Mouse (Mus musculus): ENCODE measurements at regions not wholly inside any gene's neighbourhood (a gene's known extent, or its start where the extent isn't known, plus 50 kb on each side); places are given as distances from the start of the nearest gene placed in this dataset.

- no peaks in the 10 kb centered on the region for H3K36me3 ChIP-seq (ENCODE audit: control insufficient read depth, insufficient read depth, low read length, poor library complexity, severe bottlenecking)
- H3K4me1 ChIP-seq (ENCODE audit: control insufficient read depth in 2 of 2, insufficient read depth in 2 of 2, low read length in 2 of 2, poor library complexity in 1 of 2) = peaks cover 0 to 10% of the 10 kb centered on the region in 2 experiments; a peak in 2 of 4 replicates
- no peak for DNase-seq (ENCODE audit: low read depth, low spot score)
- H3K9ac ChIP-seq (ENCODE audit: insufficient read depth, low read depth, low read length, poor library complexity, severe bottlenecking) = no peak overlapping the region
- no peak overlapping the region for H3K27ac ChIP-seq (ENCODE audit: insufficient read depth, low read depth, low read length, poor library complexity, severe bottlenecking)
- no peaks in the 10 kb centered on the region for H3K9me3 ChIP-seq (ENCODE audit: control insufficient read depth, insufficient read depth, low read depth, low read length)
- no peak overlapping the region for H3K4me3 ChIP-seq (ENCODE audit: insufficient read depth in 1 of 2, low read depth in 1 of 2, low read length in 2 of 2, poor library complexity in 1 of 2, severe bottlenecking in 1 of 2)
- in situ Hi-C loops (cut with MboI; ENCODE audit: low sequenced_read_pairs in 2 of 2, unreplicated experiment in 2 of 2) = no loop called here
- TF ChIP-seq CHD2 (IDR thresholded peaks at IDR 0.05; ENCODE audit: low read depth, low read length) (no peak), ZNF384 (IDR thresholded peaks at IDR 0.05; ENCODE audit: low read depth, low read length) (no peak), MAFK (IDR thresholded peaks at IDR 0.05; ENCODE audit: insufficient read depth, low read depth, low read length) (no peak), ZC3H11A (IDR thresholded peaks at IDR 0.05; ENCODE audit: borderline replicate concordance, low read depth, low read length) (no peak), HCFC1 (IDR thresholded peaks at IDR 0.05; ENCODE audit: borderline replicate concordance, insufficient read depth, low read length) (no peak)
These were observed 88.3 kb downstream of the Pmp22 start for GRCm38 (mm10) chr11:63217049-63217448.

DNA sequence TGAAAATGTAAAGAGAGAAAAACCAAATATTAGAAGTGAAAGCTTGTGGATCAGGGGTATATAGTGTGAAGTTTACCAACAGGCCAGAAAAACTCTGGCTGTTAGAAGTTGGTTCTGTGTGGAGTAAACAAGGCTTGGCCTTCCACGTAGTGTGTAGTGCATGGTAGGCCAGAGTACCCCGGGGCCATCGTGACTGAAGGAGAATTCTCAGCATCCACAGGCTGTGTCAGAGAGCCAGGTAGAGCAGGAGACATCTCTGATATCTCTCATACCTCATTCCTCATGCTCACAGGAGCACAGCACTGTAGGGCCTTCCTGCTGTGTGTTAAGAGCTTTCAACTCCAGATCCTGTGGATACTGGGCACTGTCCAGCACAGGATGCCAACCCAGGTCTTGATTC is 97.7 kb downstream of the Pmp22 start:
- no peaks in the 10 kb centered on the region for H3K36me3 ChIP-seq (ENCODE audit: control insufficient read depth, insufficient read depth, low read length, poor library complexity, severe bottlenecking)
- TF ChIP-seq ZC3H11A (IDR thresholded peaks at IDR 0.05; ENCODE audit: borderline replicate concordance, low read depth, low read length) (no peak), HCFC1 (IDR thresholded peaks at IDR 0.05; ENCODE audit: borderline replicate concordance, insufficient read depth, low read length) (no peak), ZNF384 (IDR thresholded peaks at IDR 0.05; ENCODE audit: low read depth, low read length) (no peak), CHD2 (IDR thresholded peaks at IDR 0.05; ENCODE audit: low read depth, low read length) (no peak), MAFK (IDR thresholded peaks at IDR 0.05; ENCODE audit: insufficient read depth, low read depth, low read length) (no peak)
- peaks cover 0 to 7% of the 10 kb centered on the region in 2 experiments; a peak in 1 of 4 replicates for H3K4me1 ChIP-seq (ENCODE audit: control insufficient read depth in 2 of 2, insufficient read depth in 2 of 2, low read length in 2 of 2, poor library complexity in 1 of 2)
- H3K9ac ChIP-seq (ENCODE audit: insufficient read depth, low read depth, low read length, poor library complexity, severe bottlenecking) = no peak overlapping the region
- DNase-seq (ENCODE audit: low read depth, low spot score) = no peak
- no peak overlapping the region for H3K4me3 ChIP-seq (ENCODE audit: insufficient read depth in 1 of 2, low read depth in 1 of 2, low read length in 2 of 2, poor library complexity in 1 of 2, severe bottlenecking in 1 of 2)
- no peaks in the 10 kb centered on the region for H3K9me3 ChIP-seq (ENCODE audit: control insufficient read depth, insufficient read depth, low read depth, low read length)
- in situ Hi-C loops (cut with MboI; ENCODE audit: low sequenced_read_pairs in 2 of 2, unreplicated experiment in 2 of 2) = no loop called here
- H3K27ac ChIP-seq (ENCODE audit: insufficient read depth, low read depth, low read length, poor library complexity, severe bottlenecking) = no peak overlapping the region

- Histone ChIP-seq H3K9ac (ENCODE audit: insufficient read depth, low read depth, low read length, poor library complexity, severe bottlenecking) (no peak overlapping the region), H3K36me3 (ENCODE audit: control insufficient read depth, insufficient read depth, low read length, poor library complexity, severe bottlenecking) (no peaks in the 10 kb centered on the region), H3K4me1 (ENCODE audit: control insufficient read depth in 2 of 2, insufficient read depth in 2 of 2, low read length in 2 of 2, poor library complexity in 1 of 2) (peaks cover 0 to 11% of the 10 kb centered on the region in 2 experiments; a peak in 2 of 4 replicates), H3K27ac (ENCODE audit: insufficient read depth, low read depth, low read length, poor library complexity, severe bottlenecking) (no peak overlapping the region), H3K9me3 (ENCODE audit: control insufficient read depth, insufficient read depth, low read depth, low read length) (no peaks in the 10 kb centered on the region), H3K4me3 (ENCODE audit: insufficient read depth in 1 of 2, low read depth in 1 of 2, low read length in 2 of 2, poor library complexity in 1 of 2, severe bottlenecking in 1 of 2) (no peak overlapping the region)
- TF ChIP-seq HCFC1 (IDR thresholded peaks at IDR 0.05; ENCODE audit: borderline replicate concordance, insufficient read depth, low read length) = no peak
- TF ChIP-seq CHD2 (IDR thresholded peaks at IDR 0.05; ENCODE audit: low read depth, low read length) = no peak
- TF ChIP-seq ZNF384 (IDR thresholded peaks at IDR 0.05; ENCODE audit: low read depth, low read length) = no peak
- no peak for TF ChIP-seq ZC3H11A (IDR thresholded peaks at IDR 0.05; ENCODE audit: borderline replicate concordance, low read depth, low read length)
- TF ChIP-seq MAFK (IDR thresholded peaks at IDR 0.05; ENCODE audit: insufficient read depth, low read depth, low read length) = no peak
- in situ Hi-C loops (cut with MboI; ENCODE audit: low sequenced_read_pairs in 2 of 2, unreplicated experiment in 2 of 2) = no loop called here
- DNase-seq (ENCODE audit: low read depth, low spot score) = no peak
These were observed 102.0 kb downstream of the Pmp22 start for GRCm38 (mm10) chr11:63230786-63231185.

GRCm38 (mm10) chr11:63233172-63233966 is 104.6 kb downstream of the Pmp22 start:
- Histone ChIP-seq H3K9ac (ENCODE audit: insufficient read depth, low read depth, low read length, poor library complexity, severe bottlenecking) (no peak overlapping the region), H3K27ac (ENCODE audit: insufficient read depth, low read depth, low read length, poor library complexity, severe bottlenecking) (no peak overlapping the region), H3K4me3 (ENCODE audit: insufficient read depth in 1 of 2, low read depth in 1 of 2, low read length in 2 of 2, poor library complexity in 1 of 2, severe bottlenecking in 1 of 2) (no peak overlapping the region), H3K4me1 (ENCODE audit: control insufficient read depth in 2 of 2, insufficient read depth in 2 of 2, low read length in 2 of 2, poor library complexity in 1 of 2) (peaks cover 0 to 12% of the 10 kb centered on the region in 2 experiments; a peak in 2 of 4 replicates), H3K36me3 (ENCODE audit: control insufficient read depth, insufficient read depth, low read length, poor library complexity, severe bottlenecking) (no peaks in the 10 kb centered on the region), H3K9me3 (ENCODE audit: control insufficient read depth, insufficient read depth, low read depth, low read length) (no peaks in the 10 kb centered on the region)
- no peak for TF ChIP-seq CHD2 (IDR thresholded peaks at IDR 0.05; ENCODE audit: low read depth, low read length)
- TF ChIP-seq MAFK (IDR thresholded peaks at IDR 0.05; ENCODE audit: insufficient read depth, low read depth, low read length) = no peak
- TF ChIP-seq ZNF384 (IDR thresholded peaks at IDR 0.05; ENCODE audit: low read depth, low read length) = no peak
- TF ChIP-seq HCFC1 (IDR thresholded peaks at IDR 0.05; ENCODE audit: borderline replicate concordance, insufficient read depth, low read length) = no peak
- no peak for TF ChIP-seq ZC3H11A (IDR thresholded peaks at IDR 0.05; ENCODE audit: borderline replicate concordance, low read depth, low read length)
- in situ Hi-C loops (cut with MboI; ENCODE audit: low sequenced_read_pairs in 2 of 2, unreplicated experiment in 2 of 2) = no loop called here
- no peak for DNase-seq (ENCODE audit: low read depth, low spot score)

All from ES-E14 (cell line).